Mouse (Mus musculus) hindbrain, embryonic 16.5 days (tissue): ENCODE measurements around the gene Tbl1x. TPM values are rescaled to one million over a fixed set of nuclear protein-coding genes. Genes with fewer than 3 reads are reported as not detected.

Source experiments
- ATAC-seq: fragments of 200-750 bp; cut with Nextera tagmentation; 2 replicates; pipeline ENCODE4 v1.8.0; 2017; ENCODE audit warnings: moderate TSS enrichment, moderate library complexity
- H3K27ac ChIP-seq: fragments of 300-500 bp; sonication (generic); 2 replicates; pipeline ENCODE4 v1.5.1; 2014; ENCODE audit warnings: low read depth, mild to moderate bottlenecking, control low read depth, low read length, moderate library complexity
- H3K27me3 ChIP-seq: fragments of 300-500 bp; sonication (generic); replicated peaks from 2 replicates; pipeline ENCODE4 v1.6.1; 2014; ENCODE audit warnings: low read length; ENCODE audit not compliant: control insufficient read depth, insufficient read depth
- H3K36me3 ChIP-seq: fragments of 300-500 bp; sonication (generic); 2 replicates; pipeline ENCODE4 v1.6.1; 2014; ENCODE audit warnings: mild to moderate bottlenecking, low read length, moderate library complexity, mixed read lengths; ENCODE audit not compliant: control insufficient read depth, insufficient read depth
- H3K4me1 ChIP-seq: fragments of 300-500 bp; sonication (generic); 2 replicates; pipeline ENCODE4 v1.6.1; 2014; ENCODE audit warnings: low read depth, low read length; ENCODE audit not compliant: control insufficient read depth, insufficient read depth
- H3K4me2 ChIP-seq: fragments of 300-500 bp; sonication (generic); 2 replicates; pipeline ENCODE4 v1.6.1; 2014; ENCODE audit warnings: mild to moderate bottlenecking, low read length, control low read depth, moderate library complexity
- H3K4me3 ChIP-seq: fragments of 300-500 bp; sonication (generic); 2 replicates; pipeline ENCODE4 v1.5.1; 2014; ENCODE audit warnings: mild to moderate bottlenecking, low read length, control low read depth, moderate library complexity
- H3K9ac ChIP-seq: fragments of 300-500 bp; sonication (generic); 2 replicates; pipeline ENCODE4 v1.6.1; 2014; ENCODE audit warnings: low read depth, mild to moderate bottlenecking, control low read depth, low read length, moderate library complexity
- H3K9me3 ChIP-seq: fragments of 300-500 bp; sonication (generic); 2 replicates; pipeline ENCODE4 v1.6.1; 2014; ENCODE audit warnings: mild to moderate bottlenecking, low read length, moderate library complexity; ENCODE audit not compliant: control insufficient read depth
- WGBS: fragments of 180-500 bp; shearing (Covaris S2); extraction: QIAGEN DNeasy Blood & Tissue Kit; methylation state at CpG from one replicate; pipeline ENCODE4 v1.1.7; 2014; 5-methylcytosine and 5-hydroxymethylcytosine counted together
- polyA plus RNA-seq: library from polyadenylated mRNA; unstranded; fragments of >200 nt; fragmentation: Nextera tagmentation; extraction: Ambion mirVana; gene quantifications from 2 replicates; pipeline ENCODE4 v1.2.1, GENCODE M21; 2015

Gene Tbl1x
- polyA plus RNA-seq, 1 experiment from 2014 or later: 39.1 TPM

GRCm38 (mm10) chrX:77555985-77556384, 45.2 kb downstream of the Tbl1x start:
- no peak overlapping the region for H3K27ac ChIP-seq
- ATAC-seq: no peak
- no peak overlapping the region for H3K4me2 ChIP-seq
- H3K9ac ChIP-seq: no peak overlapping the region
- no peaks in the 10 kb centered on the region for H3K36me3 ChIP-seq
- H3K4me3 ChIP-seq: no peak overlapping the region
- no peaks in the 10 kb centered on the region for H3K9me3 ChIP-seq
- WGBS: 94% methylated on average over 1 of the region's 1 CpGs
- H3K27me3 ChIP-seq: no peaks in the 10 kb centered on the region
- no peaks in the 10 kb centered on the region for H3K4me1 ChIP-seq

- no peak overlapping the region for H3K27ac ChIP-seq
- H3K4me2 ChIP-seq: no peak overlapping the region
- H3K27me3 ChIP-seq: no peaks in the 10 kb centered on the region
- H3K9me3 ChIP-seq: no peaks in the 10 kb centered on the region
- peak; percentile 57 for ATAC-seq
- no peaks in the 10 kb centered on the region for H3K36me3 ChIP-seq
- 0 out of 2 replicates have a peak, but pooled peaks cover 4% of the 10 kb centered on the region for H3K4me1 ChIP-seq
- H3K9ac ChIP-seq: no peak overlapping the region
- H3K4me3 ChIP-seq: no peak overlapping the region
Observed at GRCm38 (mm10) chrX:77559199-77559881, 48.5 kb downstream of the Tbl1x start.

- H3K4me3 ChIP-seq: no peak overlapping the region
- ATAC-seq: no peak
- H3K36me3 ChIP-seq: no peaks in the 10 kb centered on the region
- H3K27me3 ChIP-seq: no peaks in the 10 kb centered on the region
- H3K4me2 ChIP-seq: no peak overlapping the region
- H3K27ac ChIP-seq: no peak overlapping the region
- WGBS: 87% methylated on average over 2 of the region's 2 CpGs
- peaks cover 5% of the 10 kb centered on the region for H3K4me1 ChIP-seq
- H3K9me3 ChIP-seq: no peaks in the 10 kb centered on the region
- no peak overlapping the region for H3K9ac ChIP-seq
Observed at GRCm38 (mm10) chrX:77563616-77564015, 52.8 kb downstream of the Tbl1x start.

- Histone ChIP-seq H3K27me3 (no peaks in the 10 kb centered on the region), H3K4me1 (peaks cover 7% of the 10 kb centered on the region), H3K9me3 (no peaks in the 10 kb centered on the region), H3K4me3 (no peak overlapping the region), H3K9ac (no peak overlapping the region), H3K4me2 (no peak overlapping the region), H3K27ac (no peak overlapping the region), H3K36me3 (no peaks in the 10 kb centered on the region)
- no peak for ATAC-seq
- WGBS: 83% methylated on average over 1 of the region's 1 CpGs
Observed at GRCm38 (mm10) chrX:77566739-77567138, 55.9 kb downstream of the Tbl1x start.

- no peak overlapping the region for H3K27ac ChIP-seq
- WGBS: 24% methylated on average over 2 of the region's 2 CpGs
Observed at GRCm38 (mm10) chrX:77568013-77568412, 57.2 kb downstream of the Tbl1x start.

GRCm38 (mm10) chrX:77573743-77574142, 62.9 kb downstream of the Tbl1x start:
- no peak overlapping the region for H3K4me3 ChIP-seq
- H3K27ac ChIP-seq: no peak overlapping the region
- peaks cover under 1% of the 10 kb centered on the region for H3K4me1 ChIP-seq
- H3K9me3 ChIP-seq: no peaks in the 10 kb centered on the region
- ATAC-seq: no peak
- no peak overlapping the region for H3K4me2 ChIP-seq
- no peaks in the 10 kb centered on the region for H3K36me3 ChIP-seq
- H3K9ac ChIP-seq: no peak overlapping the region
- WGBS: 68% methylated on average over 1 of the region's 1 CpGs
- H3K27me3 ChIP-seq: no peaks in the 10 kb centered on the region

More at GRCm38 (mm10) chrX:77568013-77568412, 57.2 kb downstream of the Tbl1x start:
- no peak overlapping the region for H3K4me2 ChIP-seq
- ATAC-seq: no peak
- H3K9me3 ChIP-seq: no peaks in the 10 kb centered on the region
- no peak overlapping the region for H3K4me3 ChIP-seq
- no peak overlapping the region for H3K9ac ChIP-seq
- peaks cover 6% of the 10 kb centered on the region for H3K4me1 ChIP-seq
- no peaks in the 10 kb centered on the region for H3K36me3 ChIP-seq
- H3K27me3 ChIP-seq: no peaks in the 10 kb centered on the region

- Histone ChIP-seq H3K4me3 (no peak overlapping the region), H3K9me3 (no peaks in the 10 kb centered on the region)
Observed at GRCm38 (mm10) chrX:77577108-77577507, 66.3 kb downstream of the Tbl1x start.

GRCm38 (mm10) chrX:77578172-77578571, 67.4 kb downstream of the Tbl1x start:
- Histone ChIP-seq H3K27ac (no peak overlapping the region), H3K4me2 (no peak overlapping the region), H3K9me3 (no peaks in the 10 kb centered on the region), H3K36me3 (no peaks in the 10 kb centered on the region), H3K27me3 (no peaks in the 10 kb centered on the region), H3K4me3 (no peak overlapping the region), H3K4me1 (no peaks in the 10 kb centered on the region), H3K9ac (no peak overlapping the region)
- no peak for ATAC-seq
- 57% methylated on average over 1 of the region's 1 CpGs for WGBS

More at GRCm38 (mm10) chrX:77577108-77577507, 66.3 kb downstream of the Tbl1x start:
- Histone ChIP-seq H3K27me3 (no peaks in the 10 kb centered on the region), H3K36me3 (no peaks in the 10 kb centered on the region), H3K9ac (no peak overlapping the region), H3K4me1 (no peaks in the 10 kb centered on the region), H3K4me2 (no peak overlapping the region), H3K27ac (no peak overlapping the region)
- WGBS: 75% methylated on average over 3 of the region's 3 CpGs
- ATAC-seq: no peak

- no peaks in the 10 kb centered on the region for H3K4me1 ChIP-seq
- H3K4me2 ChIP-seq: no peak overlapping the region
- H3K9me3 ChIP-seq: no peaks in the 10 kb centered on the region
- no peak overlapping the region for H3K4me3 ChIP-seq
- no peaks in the 10 kb centered on the region for H3K27me3 ChIP-seq
- H3K27ac ChIP-seq: no peak overlapping the region
- 74% methylated on average over 4 of the region's 4 CpGs for WGBS
- no peak overlapping the region for H3K9ac ChIP-seq
- ATAC-seq: no peak
- no peaks in the 10 kb centered on the region for H3K36me3 ChIP-seq
Observed at GRCm38 (mm10) chrX:77579964-77580363, 69.2 kb downstream of the Tbl1x start.
